Mouse (Mus musculus) bone marrow, adult 2 months (tissue): Measurements from ENCODE around the gene Tspan9. TPM values are rescaled to one million over a fixed set of nuclear protein-coding genes. Genes with fewer than 3 reads are reported as not detected.

ENCODE experiments used
- H3K27ac ChIP-seq: fragments of 200-500 bp; 2 replicates; pipeline ENCODE4 v1.5.1; 2012; ENCODE audit warnings: low read depth, mild to moderate bottlenecking, control low read depth, inconsistent platforms, low read length; ENCODE audit not compliant: control insufficient read depth, poor library complexity, insufficient read depth
- H3K4me1 ChIP-seq: fragments of 200-500 bp; 2 replicates; pipeline ENCODE4 v1.6.1; 2011; ENCODE audit warnings: low read length; ENCODE audit not compliant: control insufficient read depth, insufficient read depth
- H3K4me3 ChIP-seq: fragments of 200-500 bp; replicated peaks from 2 replicates; pipeline ENCODE3; 2011; ENCODE audit warnings: mild to moderate bottlenecking, low read depth, low read length, control low read depth; ENCODE audit not compliant: control insufficient read depth
- CTCF ChIP-seq: fragments of 200-500 bp; IDR thresholded peaks from 2 replicates; pipeline ENCODE4 v1.5.1; 2011; ENCODE audit warnings: low read length, control low read depth; ENCODE audit not compliant: control insufficient read depth, insufficient read depth
- POLR2A ChIP-seq: fragments of 200-500 bp; IDR thresholded peaks from 2 replicates; pipeline ENCODE4 v1.6.1; 2011; ENCODE audit warnings: low read depth, mild to moderate bottlenecking, control low read depth, low read length, borderline replicate concordance; ENCODE audit not compliant: control insufficient read depth
- WGBS: fragments of 180-500 bp; shearing (Covaris S2); methylation state at CpG from one replicate; pipeline ENCODE4 v1.1.7; 2018; 5-methylcytosine and 5-hydroxymethylcytosine counted together
- polyA plus RNA-seq: library from polyadenylated mRNA; stranded (reverse); fragments of >200 nt; gene quantifications from 2 replicates; pipeline ENCODE4 v1.2.4, GENCODE M21; 2011; ENCODE audit warnings: low replicate concordance; ENCODE audit not compliant: missing spikeins, insufficient read depth, insufficient read length

Tspan9 gene
- polyA plus RNA-seq, 1 experiment: 10.2 TPM

GRCm38 (mm10) chr6:128041836-128042235 is 101.6 kb downstream of the Tspan9 start:
- Histone ChIP-seq H3K4me3 (no peak overlapping the region), H3K27ac (no peak overlapping the region), H3K4me1 (peaks cover 6% of the 10 kb centered on the region; the same call in 1 of the 2 replicates)
- TF ChIP-seq POLR2A: no peak
- TF ChIP-seq CTCF: no peak
- WGBS: 15% methylated on average over 6 of the region's 6 CpGs

- Histone ChIP-seq H3K4me1 (peaks cover 5% of the 10 kb centered on the region; the same call in 1 of the 2 replicates), H3K4me3 (no peak overlapping the region), H3K27ac (no peak overlapping the region)
- TF ChIP-seq CTCF (no peak), POLR2A (no peak)
- 84% methylated on average over 9 of the region's 9 CpGs for WGBS
Observed at GRCm38 (mm10) chr6:128039077-128039766, 104.2 kb downstream of the Tspan9 start.

DNA sequence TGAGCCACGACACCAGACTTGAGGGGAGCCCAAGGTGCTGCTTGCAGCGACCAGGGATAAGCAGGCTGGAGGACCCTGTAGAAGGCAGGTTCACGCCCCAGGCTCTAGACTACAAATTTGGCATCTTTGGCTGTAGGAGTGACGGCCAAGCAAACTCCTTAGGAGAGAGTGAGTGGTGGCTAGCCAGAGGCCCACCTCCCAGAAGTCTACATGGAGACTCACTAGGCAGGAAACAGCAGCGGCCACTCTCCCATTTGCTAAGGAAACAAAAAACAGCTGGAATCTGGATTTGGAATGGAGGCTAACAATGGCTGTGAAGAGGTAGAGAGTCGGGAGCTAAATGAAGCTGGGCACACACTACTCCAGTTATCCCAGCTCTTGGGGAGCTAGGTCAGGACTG is 104.8 kb downstream of the Tspan9 start:
- TF ChIP-seq CTCF: no peak
- no peak for TF ChIP-seq POLR2A
- 78% methylated on average over 6 of the region's 6 CpGs for WGBS
- Histone ChIP-seq H3K4me1 (peaks cover 1% of the 10 kb centered on the region; the same call in 1 of the 2 replicates), H3K4me3 (no peak overlapping the region), H3K27ac (no peak overlapping the region)

GRCm38 (mm10) chr6:128036597-128036996 is 106.8 kb downstream of the Tspan9 start:
- H3K4me1 ChIP-seq: no peaks in the 10 kb centered on the region
- TF ChIP-seq CTCF (no peak), POLR2A (no peak)
- no peak overlapping the region for H3K4me3 ChIP-seq
- WGBS: 64% methylated on average over 9 of the region's 9 CpGs
- no peak overlapping the region for H3K27ac ChIP-seq

DNA sequence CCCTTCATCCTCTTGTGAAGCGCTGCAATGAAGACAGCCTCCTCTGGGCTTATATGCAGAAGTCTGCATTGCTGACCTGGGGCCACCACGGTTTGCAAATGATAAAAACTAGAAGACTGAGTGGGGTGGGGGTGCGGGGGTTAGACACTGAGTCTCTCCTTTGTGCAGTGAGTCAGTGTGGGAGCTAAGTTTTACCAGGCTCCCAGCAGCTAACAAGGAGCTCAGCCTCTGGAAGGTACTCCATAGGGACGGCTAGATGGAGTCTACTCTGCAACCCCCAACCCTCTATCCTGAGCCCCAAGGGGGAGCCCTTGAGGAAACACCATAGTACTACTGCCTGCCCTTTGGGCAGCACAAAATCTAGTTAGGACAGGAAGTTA is 107.5 kb downstream of the Tspan9 start:
- Histone ChIP-seq H3K27ac (no peak overlapping the region), H3K4me1 (no peaks in the 10 kb centered on the region), H3K4me3 (no peak overlapping the region)
- WGBS: 8% methylated on average over 4 of the region's 4 CpGs
- TF ChIP-seq CTCF: no peak
- no peak for TF ChIP-seq POLR2A

DNA sequence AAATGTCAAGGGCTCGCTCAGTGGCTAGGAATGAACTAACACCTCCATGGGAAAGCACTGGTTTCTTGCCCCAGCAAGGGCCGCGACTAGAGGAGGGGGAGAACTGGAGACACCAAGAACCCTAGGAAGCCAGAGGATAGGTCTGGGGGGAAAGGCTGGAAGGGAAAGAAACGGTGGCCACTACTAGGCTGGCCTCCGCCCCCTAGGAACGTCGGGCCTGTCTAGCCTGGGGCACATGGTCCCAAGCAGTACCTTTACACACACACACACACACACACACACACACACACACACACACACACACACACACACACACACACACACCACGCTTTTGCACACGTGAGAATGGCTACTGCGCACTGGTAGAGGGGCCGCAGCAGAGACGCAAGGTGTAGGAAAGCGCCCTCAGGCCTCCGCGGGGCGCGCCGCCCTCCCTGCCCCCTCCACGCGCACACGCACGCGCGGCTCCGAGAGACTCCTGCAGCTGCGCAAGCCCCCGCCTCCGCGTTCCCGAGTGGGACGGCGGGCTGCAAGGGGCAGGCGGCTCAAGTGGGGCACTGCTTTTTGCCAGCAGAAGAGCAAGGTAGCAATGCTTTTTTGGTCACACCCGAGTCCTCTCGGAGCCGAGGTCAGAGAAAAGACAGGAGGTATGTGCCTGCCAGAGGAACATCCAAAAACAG is 108.0 kb downstream of the Tspan9 start:
- no peak for TF ChIP-seq CTCF
- no peak overlapping the region for H3K4me3 ChIP-seq
- no peak overlapping the region for H3K27ac ChIP-seq
- no peaks in the 10 kb centered on the region for H3K4me1 ChIP-seq
- WGBS: 1% methylated on average over 36 of the region's 36 CpGs

GRCm38 (mm10) chr6:128034317-128035249 is 108.8 kb downstream of the Tspan9 start:
- 3% methylated on average over 80 of the region's 80 CpGs for WGBS
- Histone ChIP-seq H3K27ac (no peak overlapping the region), H3K4me1 (no peaks in the 10 kb centered on the region), H3K4me3 (no peak overlapping the region)
- TF ChIP-seq POLR2A (no peak), CTCF (no peak)

DNA sequence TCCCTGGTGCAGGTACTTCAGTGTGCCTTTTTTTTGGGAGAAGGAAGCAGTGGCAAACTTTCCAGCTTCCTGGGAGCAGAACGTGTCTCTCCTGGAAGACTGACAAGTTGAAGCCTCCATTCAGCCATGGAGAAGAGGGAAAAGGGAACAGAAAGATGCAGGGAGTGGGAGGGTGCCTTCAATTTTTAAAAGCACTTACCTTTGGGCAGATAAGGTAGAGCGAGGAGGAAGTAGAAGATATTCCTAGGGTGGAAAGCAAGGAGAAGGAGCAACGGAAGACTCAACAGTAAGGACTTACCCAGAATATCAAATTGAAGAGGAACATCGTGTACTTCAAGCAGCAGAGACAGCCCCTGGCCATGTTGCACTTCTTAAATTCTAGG is 109.5 kb downstream of the Tspan9 start:
- TF ChIP-seq POLR2A (no peak), CTCF (no peak)
- WGBS: 44% methylated on average over 4 of the region's 4 CpGs
- H3K27ac ChIP-seq: no peak overlapping the region
- no peak overlapping the region for H3K4me3 ChIP-seq
- no peaks in the 10 kb centered on the region for H3K4me1 ChIP-seq
